Mouse (Mus musculus): ENCODE data around the gene Cdk5r1. TPM values are rescaled to one million over a fixed set of nuclear protein-coding genes. Genes with fewer than 3 reads are reported as not detected.

Gene Cdk5r1
- total and polyA plus RNA-seq, 3 experiments: 2.8 to 23.3 (median 3.5) TPM

DNA sequence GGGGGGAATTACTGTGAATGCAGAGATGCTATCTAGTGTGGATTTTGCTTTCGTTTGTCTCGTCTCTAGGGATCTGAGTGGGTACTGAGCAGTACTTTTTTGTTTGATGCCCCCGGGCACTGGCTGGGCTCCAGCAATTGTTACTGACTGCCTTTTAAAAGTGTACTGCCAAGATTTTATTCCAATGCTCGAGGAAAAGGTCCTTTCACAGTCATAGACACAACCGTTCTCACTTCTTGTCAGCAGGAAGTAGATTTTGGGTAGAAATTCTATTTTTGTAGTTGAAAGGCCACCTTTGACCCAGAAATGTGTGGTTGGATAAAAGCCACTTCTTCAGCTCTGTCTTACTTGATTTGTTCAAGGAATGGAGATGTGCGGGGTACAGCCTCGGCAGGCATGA is 37.0 kb downstream of the Cdk5r1 start:
- dilution Hi-C loops (cut with MboI; ENCODE audit: extremely low pct_ligation_motif_present, extremely low pct_unique_long_range_greater_than_20kb, low sequenced_read_pairs) (no loop called here), in situ Hi-C loops (cut with MboI; ENCODE audit: low pct_ligation_motif_present, low pct_unique_long_range_greater_than_20kb, low sequenced_read_pairs) (no loop called here)
- Histone ChIP-seq H3K4me1 (ENCODE audit: control insufficient read depth in 1 of 2, insufficient read depth in 2 of 2) (peaks cover 27 to 74% of the 10 kb centered on the region in 2 experiments), H3K27ac (ENCODE audit: insufficient read depth, low read depth) (peak overlapping the region; percentile 65; the same call in 1 of the 2 replicates), H3K9ac (ENCODE audit: insufficient read depth, low read depth) (no peak overlapping the region; the same call in 1 of the 2 replicates), H3K27me3 (replicated peaks) (no peaks in the 10 kb centered on the region), H3K36me3 (replicated peaks in 1 of 2; ENCODE audit: control insufficient read depth in 1 of 2, insufficient read depth in 1 of 2, low read length in 1 of 2) (peaks cover 0 to 6% of the 10 kb centered on the region in 2 experiments), H3K79me2 (replicated peaks; ENCODE audit: control insufficient read depth, extremely low read depth, insufficient read depth, poor library complexity, severe bottlenecking) (no peaks in the 10 kb centered on the region), H3K9me3 (replicated peaks; ENCODE audit: low read length) (peaks cover 12% of the 10 kb centered on the region), H3K4me2 (ENCODE audit: insufficient read depth, low read depth, poor library complexity, severe bottlenecking) (peak overlapping the region; percentile 89), H3K4me3 (replicated peaks in 1 of 3; ENCODE audit: low read depth in 2 of 3, low read length in 2 of 3, poor library complexity in 1 of 3) (no peak overlapping the region)
- TF ChIP-seq MEF2A (IDR thresholded peaks at IDR 0.05; ENCODE audit: borderline replicate concordance, low read depth, low read length) (peak; percentile 90), HCFC1 (IDR thresholded peaks at IDR 0.05; ENCODE audit: low read depth, low read length) (no peak), ETS1 (conservative IDR thresholded peaks at IDR 0.05; ENCODE audit: low read depth, low read length) (peak; percentile 56; the same call in 1 of the 2 replicates), ZC3H11A (IDR thresholded peaks at IDR 0.05; ENCODE audit: low read depth, low read length) (no peak), POLR2A (IDR thresholded peaks at IDR 0.05; ENCODE audit: low read depth, low read length) (no peak), IRF4 (IDR thresholded peaks at IDR 0.05; ENCODE audit: low read depth, low read length) (peak; percentile 47; the same call in 1 of the 2 replicates)
- no peak for DNase-seq (ENCODE audit: extremely low read depth)

DNA sequence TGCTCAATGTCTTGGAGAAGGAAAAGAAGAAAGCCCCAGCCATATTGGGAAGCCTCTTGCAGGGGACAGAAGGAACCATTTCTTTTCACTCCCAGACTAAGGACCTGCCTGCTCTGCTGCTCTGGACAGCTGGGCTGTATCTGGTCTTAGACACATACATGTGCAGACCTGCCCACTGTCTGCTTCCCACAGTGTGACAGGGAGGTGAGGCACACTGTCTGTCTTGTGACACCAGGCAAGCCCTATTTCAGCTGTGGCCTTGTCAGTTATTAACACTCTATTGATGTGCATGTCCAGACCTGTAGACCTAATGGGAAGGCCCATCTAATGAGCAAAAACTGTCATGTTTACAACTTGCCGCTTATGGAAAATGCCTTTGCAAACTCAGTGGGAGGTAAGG is 38.5 kb downstream of the Cdk5r1 start:
- Histone ChIP-seq H3K27me3 (replicated peaks) (no peaks in the 10 kb centered on the region), H3K9me3 (replicated peaks; ENCODE audit: low read length) (peaks cover 12% of the 10 kb centered on the region), H3K4me1 (ENCODE audit: control insufficient read depth in 1 of 2, insufficient read depth in 2 of 2) (peaks cover 23 to 58% of the 10 kb centered on the region in 2 experiments), H3K9ac (ENCODE audit: insufficient read depth, low read depth) (peak overlapping the region; percentile 29; the same call in 1 of the 2 replicates), H3K79me2 (replicated peaks; ENCODE audit: control insufficient read depth, extremely low read depth, insufficient read depth, poor library complexity, severe bottlenecking) (no peaks in the 10 kb centered on the region), H3K36me3 (replicated peaks in 1 of 2; ENCODE audit: control insufficient read depth in 1 of 2, insufficient read depth in 1 of 2, low read length in 1 of 2) (peaks cover 0 to 6% of the 10 kb centered on the region in 2 experiments), H3K4me2 (ENCODE audit: insufficient read depth, low read depth, poor library complexity, severe bottlenecking) (0 out of 2 replicates have a peak overlapping the region, but pooled peaks have one; percentile 42), H3K27ac (ENCODE audit: insufficient read depth, low read depth) (peak overlapping the region; percentile 55), H3K4me3 (replicated peaks in 1 of 3; ENCODE audit: low read depth in 2 of 3, low read length in 2 of 3, poor library complexity in 1 of 3) (no peak overlapping the region)
- DNase-seq (ENCODE audit: extremely low read depth): no peak
- dilution Hi-C loops (cut with MboI; ENCODE audit: extremely low pct_ligation_motif_present, extremely low pct_unique_long_range_greater_than_20kb, low sequenced_read_pairs): no loop called here
- TF ChIP-seq NRF1 (IDR thresholded peaks at IDR 0.05; ENCODE audit: low read depth, low read length): peak; percentile 42; the same call in 1 of the 2 replicates
- TF ChIP-seq RCOR1 (conservative IDR thresholded peaks at IDR 0.05; ENCODE audit: low read depth, low read length): peak; percentile 82
- peak; percentile 90 for TF ChIP-seq TCF12 (IDR thresholded peaks at IDR 0.05; ENCODE audit: low read depth, low read length)
- TF ChIP-seq MAX (IDR thresholded peaks at IDR 0.05; ENCODE audit: low read length): peak; percentile 65
- peak; percentile 99 for TF ChIP-seq CHD1 (IDR thresholded peaks at IDR 0.05; ENCODE audit: low read depth, low read length)
- TF ChIP-seq MYC (IDR thresholded peaks at IDR 0.05; ENCODE audit: low read depth, low read length): peak; percentile 45; the same call in 1 of the 2 replicates
- TF ChIP-seq CHD2 (IDR thresholded peaks at IDR 0.05; ENCODE audit: low read length): 0 out of 2 replicates have a peak, but pooled peaks have one; percentile 18
- no peak for TF ChIP-seq ZMIZ1 (IDR thresholded peaks at IDR 0.05; ENCODE audit: low read depth, low read length)
- peak; percentile 92 for TF ChIP-seq ETS1 (conservative IDR thresholded peaks at IDR 0.05; ENCODE audit: low read depth, low read length)
- TF ChIP-seq SIN3A (IDR thresholded peaks at IDR 0.05; ENCODE audit: low read length): peak; percentile 74
- no peak for TF ChIP-seq NELFE (IDR thresholded peaks at IDR 0.05; ENCODE audit: low read depth, low read length)
- TF ChIP-seq USF2 (conservative IDR thresholded peaks at IDR 0.05; ENCODE audit: low read depth, low read length): no peak
- no peak for TF ChIP-seq JUND (conservative IDR thresholded peaks at IDR 0.05; ENCODE audit: low read depth, low read length)
- 0 out of 2 replicates have a peak, but pooled peaks have one; percentile 43 for TF ChIP-seq MAZ (IDR thresholded peaks at IDR 0.05; ENCODE audit: low read depth, low read length)
- TF ChIP-seq IRF4 (IDR thresholded peaks at IDR 0.05; ENCODE audit: low read depth, low read length): peak; percentile 89
- TF ChIP-seq MEF2A (IDR thresholded peaks at IDR 0.05; ENCODE audit: borderline replicate concordance, low read depth, low read length): peak; percentile 92
- peak; percentile 74 for TF ChIP-seq EP300 (IDR thresholded peaks at IDR 0.05; ENCODE audit: low read length)
- no peak; the same call in 1 of the 2 replicates for TF ChIP-seq ZNF384 (IDR thresholded peaks at IDR 0.05; ENCODE audit: low read depth, low read length)
- TF ChIP-seq POLR2AphosphoS2 (IDR thresholded peaks at IDR 0.05; ENCODE audit: low read depth, low read length): no peak
- TF ChIP-seq JUN (IDR thresholded peaks at IDR 0.05; ENCODE audit: insufficient read depth, low read depth, low read length): peak; percentile 9; the same call in 1 of the 2 replicates
- no peak for TF ChIP-seq KAT2A (IDR thresholded peaks at IDR 0.05; ENCODE audit: insufficient replicate concordance, low read length)
- TF ChIP-seq SMC3 (IDR thresholded peaks at IDR 0.05; ENCODE audit: low read depth, low read length): peak; percentile 20
- peak; percentile 89 for TF ChIP-seq MXI1 (IDR thresholded peaks at IDR 0.05; ENCODE audit: low read depth, low read length)
- peak; percentile 98 for TF ChIP-seq BHLHE40 (IDR thresholded peaks at IDR 0.05; ENCODE audit: low read depth, low read length)
- no peak for TF ChIP-seq POLR2A (IDR thresholded peaks at IDR 0.05; ENCODE audit: low read depth, low read length)
- TF ChIP-seq ELF1 (IDR thresholded peaks at IDR 0.05; ENCODE audit: low read depth, low read length): 0 out of 2 replicates have a peak, but pooled peaks have one; percentile 48
- in situ Hi-C loops (cut with MboI; ENCODE audit: low pct_ligation_motif_present, low pct_unique_long_range_greater_than_20kb, low sequenced_read_pairs): no loop called here
